Mouse (Mus musculus): ENCODE measurements around the gene Nr2c2ap.

GRCm38 (mm10) chr8:70131166-70131883 lies at the start of gene Nr2c2ap:
- TF ChIP-seq CTCF (IDR thresholded peaks at IDR 0.05; ENCODE audit: low read depth, low read length) = no peak
- peak; percentile 80; the same call in 1 of the 2 replicates for TF ChIP-seq POLR2A (IDR thresholded peaks at IDR 0.05; ENCODE audit: borderline replicate concordance, low read depth, low read length)
